In the genomic region with DNA sequence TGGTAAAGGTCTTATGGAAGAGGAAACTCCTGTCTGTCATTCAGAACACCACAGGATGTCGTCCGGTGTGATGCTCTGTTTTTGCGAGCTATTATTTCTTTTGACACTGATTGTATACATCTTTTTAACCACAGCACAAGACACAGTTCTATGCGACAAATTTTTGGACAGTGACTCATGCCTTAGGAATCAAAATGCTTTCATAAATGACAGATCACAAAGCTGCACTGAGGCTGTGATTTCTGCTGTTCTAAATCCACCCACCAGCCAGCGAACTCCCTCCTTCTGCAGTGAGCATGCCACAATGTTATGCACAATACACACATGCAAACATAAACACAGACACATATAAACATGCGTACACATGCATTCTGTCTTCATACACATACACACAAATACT, we compare ENCODE assay signal across 25 mouse cellular contexts.
DNase-seq lines count a peak whose midpoint lies in the region; ATAC-seq lines count a peak whose summit lies in the region.
"Had no signal": no experiment of that assay in that cellular context is flagged by ENCODE, and none has a peak within 500 bp of the region (broad histone marks: within the 10 kb centered on the region; RNA-seq: fewer than 3 reads in every experiment).

No protein-coding gene starts in this region.

- H3K27ac ChIP-seq in hindbrain, embryonic 14.5 days: peak overlapping the region; percentile 76; the same call in 1 of the 2 replicates
- no peak overlapping the region for H3K27ac ChIP-seq in hindbrain, embryonic 11.5 days (ENCODE audit: low read depth, low read length)
- H3K27ac ChIP-seq in neural tube, embryonic 12.5 days: no peak overlapping the region
- peak overlapping the region; percentile 73 for H3K27ac ChIP-seq in midbrain, embryonic 15.5 days
- H3K27ac ChIP-seq in limb, embryonic 10.5 days: no peak overlapping the region
- H3K27ac ChIP-seq: forebrain, embryonic 10.5 days; heart, adult 2 months; heart, embryonic 13.5 days; limb, embryonic 13.5 days; liver, embryonic 12.5 days; stomach, postnatal 0 days had no signal

- no peaks in the 10 kb centered on the region for H3K27me3 ChIP-seq in hindbrain, embryonic 14.5 days (ENCODE audit: control insufficient read depth, insufficient read depth, low read length)
- no peaks in the 10 kb centered on the region for H3K27me3 ChIP-seq in hindbrain, embryonic 11.5 days (ENCODE audit: control insufficient read depth, insufficient read depth, low read length)
- no peaks in the 10 kb centered on the region for H3K27me3 ChIP-seq in neural tube, embryonic 12.5 days (replicated peaks)
- no peaks in the 10 kb centered on the region for H3K27me3 ChIP-seq in midbrain, embryonic 15.5 days (replicated peaks)
- no peaks in the 10 kb centered on the region for H3K27me3 ChIP-seq in limb, embryonic 10.5 days (ENCODE audit: low read depth, poor library complexity, severe bottlenecking)
- H3K27me3 ChIP-seq: CH12.LX; heart, embryonic 13.5 days; limb, embryonic 13.5 days; liver, embryonic 12.5 days had no signal

- H3K9me3 ChIP-seq in hindbrain, embryonic 14.5 days (ENCODE audit: control insufficient read depth, low read length): no peaks in the 10 kb centered on the region
- H3K9me3 ChIP-seq in hindbrain, embryonic 11.5 days (ENCODE audit: control insufficient read depth, low read length): no peaks in the 10 kb centered on the region
- no peaks in the 10 kb centered on the region for H3K9me3 ChIP-seq in neural tube, embryonic 12.5 days
- no peaks in the 10 kb centered on the region for H3K9me3 ChIP-seq in midbrain, embryonic 15.5 days
- H3K9me3 ChIP-seq in limb, embryonic 10.5 days (replicated peaks): no peaks in the 10 kb centered on the region
- H3K9me3 ChIP-seq: forebrain, embryonic 10.5 days; G1E; heart, embryonic 13.5 days; limb, embryonic 13.5 days; liver, embryonic 12.5 days had no signal

- H3K9ac ChIP-seq in hindbrain, embryonic 14.5 days: no peak overlapping the region
- H3K9ac ChIP-seq in hindbrain, embryonic 11.5 days (ENCODE audit: low read depth, low read length): no peak overlapping the region
- H3K9ac ChIP-seq in neural tube, embryonic 12.5 days: no peak overlapping the region
- H3K9ac ChIP-seq in midbrain, embryonic 15.5 days: no peak overlapping the region
- H3K9ac ChIP-seq: heart, embryonic 13.5 days; limb, embryonic 13.5 days; liver, embryonic 12.5 days had no signal

- H3K4me2 ChIP-seq in hindbrain, embryonic 14.5 days (replicated peaks): no peak overlapping the region
- no peak overlapping the region for H3K4me2 ChIP-seq in hindbrain, embryonic 11.5 days (replicated peaks; ENCODE audit: low read depth, low read length)
- no peak overlapping the region for H3K4me2 ChIP-seq in neural tube, embryonic 12.5 days (replicated peaks)
- no peak overlapping the region for H3K4me2 ChIP-seq in midbrain, embryonic 15.5 days
- H3K4me2 ChIP-seq: heart, embryonic 13.5 days; limb, embryonic 13.5 days; liver, embryonic 12.5 days had no signal

- ATAC-seq in hindbrain, embryonic 14.5 days (ENCODE audit: low FRiP score): no peak
- no peak for ATAC-seq in hindbrain, embryonic 11.5 days (ENCODE audit: low FRiP score)
- peak; percentile 53; the same call in 1 of the 2 replicates for ATAC-seq in neural tube, embryonic 12.5 days (ENCODE audit: low FRiP score, low read depth)
- no peak for ATAC-seq in midbrain, embryonic 15.5 days (replicated peaks)
- ATAC-seq: forebrain, embryonic 16.5 days; inflammation-experienced regulatory T-cells, adult 6 months; liver, embryonic 12.5 days had no signal

- H3K4me3 ChIP-seq in hindbrain, embryonic 14.5 days (replicated peaks; ENCODE audit: low read length): no peak overlapping the region
- no peak overlapping the region for H3K4me3 ChIP-seq in hindbrain, embryonic 11.5 days (ENCODE audit: low read depth, low read length)
- no peak overlapping the region for H3K4me3 ChIP-seq in neural tube, embryonic 12.5 days
- no peak overlapping the region for H3K4me3 ChIP-seq in midbrain, embryonic 15.5 days
- no peak overlapping the region for H3K4me3 ChIP-seq in limb, embryonic 10.5 days
- H3K4me3 ChIP-seq: forebrain, embryonic 10.5 days; heart, adult 2 months; heart, embryonic 13.5 days; limb, embryonic 13.5 days; liver, embryonic 12.5 days had no signal

- H3K36me3 ChIP-seq in hindbrain, embryonic 14.5 days (replicated peaks; ENCODE audit: control insufficient read depth, insufficient read depth): no peaks in the 10 kb centered on the region
- H3K36me3 ChIP-seq in hindbrain, embryonic 11.5 days (ENCODE audit: control insufficient read depth, insufficient read depth, low read length): no peaks in the 10 kb centered on the region
- no peaks in the 10 kb centered on the region for H3K36me3 ChIP-seq in neural tube, embryonic 12.5 days
- H3K36me3 ChIP-seq in midbrain, embryonic 15.5 days (replicated peaks): no peaks in the 10 kb centered on the region
- no peaks in the 10 kb centered on the region for H3K36me3 ChIP-seq in limb, embryonic 10.5 days
- H3K36me3 ChIP-seq: forebrain, embryonic 10.5 days; G1E; heart, embryonic 13.5 days; limb, embryonic 13.5 days; liver, embryonic 12.5 days had no signal

- no peak for DNase-seq in hindbrain, embryonic 14.5 days (ENCODE audit: low spot score)
- no peak for DNase-seq in hindbrain, embryonic 11.5 days (ENCODE audit: low spot score)
- no peak for DNase-seq in neural tube, embryonic 10.5 days (ENCODE audit: extremely low spot score, low spot score)
- no peak for DNase-seq in limb, embryonic 10.5 days (ENCODE audit: low spot score)
- no peak for DNase-seq in lung, adult 18-20 months
- DNase-seq: adrenal gland, adult 2 months; B cell, adult 2 months; cerebellum, adult 11-12 months; gastrocnemius, postnatal 36 days; heart, adult 2 months; heart, postnatal 14 days; kidney, adult 18-20 months; lung, adult 2 months; lung, postnatal 36 days had no signal

- H3K4me1 ChIP-seq in hindbrain, embryonic 14.5 days (replicated peaks; ENCODE audit: control insufficient read depth, insufficient read depth, low read length): peaks cover 23% of the 10 kb centered on the region
- H3K4me1 ChIP-seq in hindbrain, embryonic 11.5 days (replicated peaks; ENCODE audit: control insufficient read depth, insufficient read depth, low read length): no peaks in the 10 kb centered on the region
- H3K4me1 ChIP-seq in neural tube, embryonic 12.5 days: 0 out of 2 replicates have a peak, but pooled peaks cover 8% of the 10 kb centered on the region
- H3K4me1 ChIP-seq in midbrain, embryonic 15.5 days: peaks cover 25% of the 10 kb centered on the region
- no peaks in the 10 kb centered on the region for H3K4me1 ChIP-seq in limb, embryonic 10.5 days
- H3K4me1 ChIP-seq: forebrain, embryonic 10.5 days; heart, embryonic 13.5 days; liver, embryonic 12.5 days had no signal

- WGBS in hindbrain, embryonic 14.5 days: 71% methylated on average over 6 of the region's 6 CpGs
- 81% methylated on average over 6 of the region's 6 CpGs for WGBS in hindbrain, embryonic 11.5 days
- whole genome bisulfite sequencing in neural tube, embryonic 12.5 days: 81% methylated on average over 6 of the region's 6 CpGs
- WGBS in midbrain, embryonic 15.5 days: 72% methylated on average over 6 of the region's 6 CpGs
- 90% methylated on average over 6 of the region's 6 CpGs for WGBS in limb, embryonic 10.5 days

Comparison
In these comparisons a context has a peak if more than half of its experiments do, and no peak if none do; other contexts are left out.
1. H3K27ac ChIP-seq: peak in hindbrain, embryonic 14.5 days (single experiment) and midbrain, embryonic 15.5 days (single experiment); none in hindbrain, embryonic 11.5 days (single experiment), neural tube, embryonic 12.5 days (single experiment) and limb, embryonic 10.5 days (single experiment).